Mouse (Mus musculus) left cerebral cortex, postnatal 25 days (tissue): ENCODE data around the gene Tstd3. TPM values are rescaled to one million over a fixed set of nuclear protein-coding genes. Genes with fewer than 3 reads are reported as not detected.

ENCODE experiments used
- DNase-seq, 2 experiments: peaks; one replicate each; pipeline ENCODE4 v3.0.0; 2022; ENCODE audit warnings: low spot score in 2 of 2, mixed read lengths in 1 of 2
- intact Hi-C: fragments of 180-260 bp; cut with DNase I; formaldehyde crosslinking; loops from one replicate; pipeline ENCODE4 v1.15.1; 2025
- total RNA-seq, 2 experiments: library from RNA; stranded (reverse); gene quantifications; 2 replicates each; pipeline ENCODE4 v1.2.3; 2021

Tstd3 gene
- 10 to 100 TPM; 21.0 to 21.3 TPM for total RNA-seq

DNA sequence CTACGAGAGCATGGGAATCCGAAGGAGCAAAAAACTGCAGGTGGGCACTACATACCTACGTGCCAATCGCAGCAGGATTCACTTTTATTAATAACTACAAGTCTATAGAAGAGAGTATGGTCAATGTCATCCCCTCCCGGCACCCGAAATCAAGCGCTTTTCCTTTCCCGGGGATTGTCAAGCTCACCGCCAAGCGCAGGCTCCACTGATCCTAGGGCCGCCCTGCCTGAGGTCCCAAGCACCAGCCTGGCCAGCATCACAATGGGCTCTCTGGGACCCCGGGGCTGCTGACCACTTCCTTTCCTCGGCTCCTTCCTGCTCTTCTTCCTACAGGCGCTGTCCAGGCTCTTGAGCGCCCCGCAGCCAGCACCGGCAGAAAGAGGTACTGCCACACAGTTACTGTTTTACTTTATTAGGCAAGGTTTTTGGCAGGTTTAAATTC is at the start of gene Tstd3, which contains the start of gene Usp45:
TSS of gene Tstd3 (minus strand) at position 350 of the 442 bp plus-strand sequence.
TSS of gene Usp45 (plus strand) at position 294 of the 442 bp plus-strand sequence.
- DNase-seq: peak; percentile 85 to 92
- intact Hi-C loops: loop anchor here (2.0 kb wide), 1 partner anchor 40 kb away; the partner anchor contains the start of gene Ccnc

DNA sequence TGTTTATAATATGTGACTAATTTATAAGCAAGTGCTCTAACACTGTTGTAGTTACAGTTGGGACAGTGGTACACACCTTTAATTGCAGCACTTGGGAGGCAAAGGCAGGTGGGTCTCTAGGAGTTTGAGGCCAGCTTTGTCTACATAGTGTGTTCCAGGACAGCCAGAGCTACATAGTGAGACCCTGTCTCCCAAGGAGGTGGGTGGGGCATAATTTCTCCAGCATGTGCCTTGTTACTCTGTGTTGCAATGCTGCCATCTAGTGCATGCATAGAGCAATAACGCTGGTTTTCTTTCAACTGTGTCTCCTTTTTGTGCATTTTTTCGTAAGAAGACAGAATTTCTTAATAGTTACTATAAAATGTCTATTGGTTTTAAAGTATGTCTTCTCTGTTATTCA is 47.0 kb upstream of the Tstd3 start:
- peak; percentile 36 to 46 for DNase-seq
- intact Hi-C loops: loop anchor here (1.0 to 5.0 kb wide), 3 partner anchors 87 to 377 kb away; partner anchors contain the start of gene Ccnc

DNA sequence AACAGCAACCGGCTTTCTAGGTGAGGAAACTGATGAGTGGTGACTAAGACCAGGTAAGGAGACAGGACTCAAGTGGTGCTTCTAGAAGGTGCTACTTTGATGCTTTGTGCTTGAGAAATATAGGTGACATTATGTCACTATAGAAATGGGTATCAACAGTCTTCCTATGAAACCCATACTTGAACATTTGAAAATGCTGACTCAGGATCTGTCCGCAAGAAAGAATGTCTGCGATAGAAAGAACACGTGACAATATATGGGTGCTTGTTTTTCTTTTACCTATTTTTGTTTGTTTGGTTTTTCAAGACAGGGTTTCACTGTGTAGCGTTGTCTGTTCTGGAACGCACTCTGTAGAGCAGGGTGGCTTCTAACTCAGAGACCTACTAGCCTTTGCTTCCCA is 45.6 kb upstream of the Tstd3 start:
- intact Hi-C loops: loop anchor here (5.0 kb wide), 2 partner anchors 85 to 375 kb away; partner anchors contain the start of gene Ccnc
- DNase-seq: no peak

DNA sequence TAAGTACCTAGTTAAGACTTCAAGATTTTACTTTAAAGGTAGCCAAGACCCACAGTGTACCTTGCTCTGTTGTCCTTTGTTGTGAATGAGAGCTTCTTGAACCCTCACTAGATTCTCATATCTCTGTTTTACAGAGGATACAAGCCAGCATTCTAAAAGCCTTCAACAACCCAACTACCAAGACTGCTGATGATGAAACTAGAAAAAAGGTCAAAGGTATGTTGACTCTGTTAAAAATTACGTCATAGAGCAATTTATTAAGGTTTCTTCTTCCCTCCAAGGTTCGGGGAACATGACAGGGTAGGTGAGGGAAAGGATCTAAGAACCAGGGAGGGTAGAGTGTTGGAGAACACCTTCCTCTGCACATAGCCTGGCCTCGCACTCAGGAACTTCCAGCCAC is 43.6 kb upstream of the Tstd3 start:
- intact Hi-C loops: loop anchor here (5.0 kb wide), 2 partner anchors 83 to 373 kb away; partner anchors contain the start of gene Ccnc
- DNase-seq: no peak

DNA sequence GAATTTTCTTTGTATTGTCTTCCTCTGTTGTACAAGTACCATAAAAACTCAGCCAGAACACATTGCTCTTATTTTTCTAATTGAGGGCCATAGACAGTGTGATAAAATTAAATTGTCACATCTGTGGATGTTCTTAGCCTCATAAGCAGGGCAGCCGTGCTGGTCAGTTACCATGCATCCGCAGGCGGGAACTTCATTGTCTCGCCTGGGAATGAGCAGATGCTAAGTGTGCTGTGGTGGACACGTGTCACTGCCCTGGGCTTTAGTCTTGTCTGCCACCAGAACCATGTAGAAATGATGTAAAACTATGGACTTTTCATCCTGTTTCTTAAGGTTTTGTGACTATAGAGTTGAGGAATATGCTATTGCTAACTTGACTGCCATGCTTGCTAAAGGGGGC is 40.2 kb upstream of the Tstd3 start:
- intact Hi-C loops: no loop called here

DNA sequence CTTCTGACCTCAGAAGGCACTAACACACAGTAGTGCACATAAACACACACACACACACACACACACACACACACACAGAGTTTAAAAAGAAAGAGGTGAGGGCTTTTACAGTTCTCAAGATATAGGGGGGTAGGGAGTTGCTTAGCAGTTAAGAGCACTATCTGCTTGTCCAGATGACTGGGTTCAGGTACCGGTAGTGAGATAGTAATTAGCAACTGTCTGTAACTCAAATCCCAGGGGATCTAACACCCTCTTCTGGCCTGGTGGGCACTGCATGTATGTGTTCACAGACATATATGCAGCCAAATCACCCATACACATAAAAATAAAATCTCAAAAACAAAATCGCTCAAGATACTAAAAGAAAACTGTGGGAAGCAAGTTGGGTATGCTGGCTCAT is 34.6 kb upstream of the Tstd3 start:
- intact Hi-C loops: no loop called here
- DNase-seq: no peak

More for the DNA sequence above, 40.2 kb upstream of the Tstd3 start:
- no peak for DNase-seq

DNA sequence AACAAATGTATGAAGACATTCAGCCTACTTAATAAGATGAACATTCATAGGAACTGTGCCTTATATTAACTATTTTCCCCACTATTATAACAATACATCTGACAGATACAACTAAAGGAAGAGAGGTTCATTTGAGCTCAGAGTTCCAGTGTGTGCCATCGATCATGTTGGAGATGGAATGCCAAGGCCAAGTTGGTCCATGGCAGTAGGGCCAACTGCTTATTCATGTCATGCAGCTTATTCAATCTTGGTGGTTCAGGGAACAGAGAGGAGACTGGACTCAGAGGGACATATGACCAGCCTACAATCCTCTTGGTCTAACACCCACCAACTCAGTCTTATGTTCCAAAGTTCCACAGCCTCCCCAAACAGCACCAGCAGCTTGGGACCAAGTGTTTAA is 34.0 kb upstream of the Tstd3 start:
- intact Hi-C loops: no loop called here

DNA sequence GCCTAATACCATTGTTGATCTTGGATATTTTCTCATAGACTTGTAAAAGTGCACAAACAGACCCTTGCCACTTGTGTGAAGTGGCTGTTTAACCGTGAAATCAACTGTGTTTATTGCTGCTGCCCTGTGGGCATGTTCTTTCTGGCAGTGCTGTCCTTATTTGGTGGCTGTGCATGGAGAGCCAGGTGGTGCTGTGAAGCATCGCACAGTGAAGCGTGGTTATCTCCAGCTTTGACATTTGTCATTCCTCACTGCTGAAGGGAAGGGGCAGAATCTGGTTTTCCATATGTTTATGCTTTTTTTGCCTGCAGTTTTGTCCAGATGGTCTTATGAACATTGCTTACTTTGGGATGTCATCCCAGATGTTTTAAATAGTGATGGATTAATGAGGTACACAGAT is 26.6 kb upstream of the Tstd3 start:
- intact Hi-C loops: no loop called here

More for the DNA sequence above, 34.0 kb upstream of the Tstd3 start:
- DNase-seq: no peak

DNA sequence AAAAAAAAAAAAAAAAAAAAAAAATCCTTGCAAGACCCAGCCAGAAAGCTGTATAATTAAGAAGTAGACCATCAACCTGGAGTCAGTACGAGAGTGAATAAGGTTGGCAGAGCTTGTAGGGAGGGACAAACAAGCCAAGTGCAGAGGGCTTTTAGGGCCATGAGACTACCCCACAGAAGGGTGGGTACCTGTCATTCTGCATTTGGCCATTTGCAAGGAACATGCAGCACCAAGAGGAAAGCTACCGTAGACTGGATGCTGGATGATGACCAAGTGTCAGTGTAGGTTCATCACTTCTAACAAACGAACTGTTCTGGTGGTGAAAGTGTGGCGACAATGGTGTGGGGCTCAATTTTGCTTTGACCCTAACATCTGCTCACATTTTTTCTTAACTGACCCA is 22.8 kb upstream of the Tstd3 start:
- intact Hi-C loops: no loop called here
- no peak for DNase-seq

More for the DNA sequence above, 26.6 kb upstream of the Tstd3 start:
- DNase-seq: peak in 1 of 2 experiments; percentile 9

DNA sequence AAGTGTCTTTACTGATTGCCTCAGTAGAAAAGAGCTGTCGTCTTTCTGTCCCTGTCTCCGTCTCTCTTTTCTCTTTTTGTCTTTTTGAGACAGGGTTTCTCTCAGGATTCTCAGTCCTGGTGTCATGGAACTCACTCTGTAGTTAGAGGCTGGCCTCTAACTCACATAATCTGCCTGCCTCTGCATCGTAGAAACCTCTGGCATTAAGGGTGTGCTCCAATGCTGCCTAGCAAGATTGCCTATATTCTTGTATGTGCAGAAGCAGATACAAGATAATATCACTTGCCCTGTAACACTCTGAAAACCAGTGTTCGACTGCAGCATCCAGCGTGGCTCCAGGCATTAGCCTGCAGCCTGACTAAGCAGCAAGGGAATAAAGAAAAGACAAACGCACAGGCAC is 21.9 kb upstream of the Tstd3 start:
- intact Hi-C loops: no loop called here

DNA sequence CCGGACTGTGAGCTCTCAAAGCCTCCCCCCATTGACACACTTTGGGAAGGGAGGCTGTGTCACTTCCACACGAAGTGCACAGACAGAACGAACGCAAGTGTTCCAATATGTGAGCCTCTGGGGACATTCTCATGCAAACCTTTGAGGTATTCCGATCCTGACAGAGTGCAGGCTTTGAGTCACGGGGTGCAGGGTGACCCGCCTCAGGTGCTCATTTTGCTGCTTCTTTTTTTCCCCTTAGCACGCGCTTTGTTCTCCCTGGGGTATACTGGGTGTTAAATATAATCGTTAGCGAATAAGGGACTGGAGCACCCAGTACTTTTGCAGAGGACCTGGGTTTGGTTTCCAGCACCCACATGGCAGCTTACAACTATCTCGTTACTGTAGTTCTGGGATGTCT is 19.3 kb upstream of the Tstd3 start:
- intact Hi-C loops: no loop called here
- DNase-seq: no peak

More for the DNA sequence above, 21.9 kb upstream of the Tstd3 start:
- no peak for DNase-seq

DNA sequence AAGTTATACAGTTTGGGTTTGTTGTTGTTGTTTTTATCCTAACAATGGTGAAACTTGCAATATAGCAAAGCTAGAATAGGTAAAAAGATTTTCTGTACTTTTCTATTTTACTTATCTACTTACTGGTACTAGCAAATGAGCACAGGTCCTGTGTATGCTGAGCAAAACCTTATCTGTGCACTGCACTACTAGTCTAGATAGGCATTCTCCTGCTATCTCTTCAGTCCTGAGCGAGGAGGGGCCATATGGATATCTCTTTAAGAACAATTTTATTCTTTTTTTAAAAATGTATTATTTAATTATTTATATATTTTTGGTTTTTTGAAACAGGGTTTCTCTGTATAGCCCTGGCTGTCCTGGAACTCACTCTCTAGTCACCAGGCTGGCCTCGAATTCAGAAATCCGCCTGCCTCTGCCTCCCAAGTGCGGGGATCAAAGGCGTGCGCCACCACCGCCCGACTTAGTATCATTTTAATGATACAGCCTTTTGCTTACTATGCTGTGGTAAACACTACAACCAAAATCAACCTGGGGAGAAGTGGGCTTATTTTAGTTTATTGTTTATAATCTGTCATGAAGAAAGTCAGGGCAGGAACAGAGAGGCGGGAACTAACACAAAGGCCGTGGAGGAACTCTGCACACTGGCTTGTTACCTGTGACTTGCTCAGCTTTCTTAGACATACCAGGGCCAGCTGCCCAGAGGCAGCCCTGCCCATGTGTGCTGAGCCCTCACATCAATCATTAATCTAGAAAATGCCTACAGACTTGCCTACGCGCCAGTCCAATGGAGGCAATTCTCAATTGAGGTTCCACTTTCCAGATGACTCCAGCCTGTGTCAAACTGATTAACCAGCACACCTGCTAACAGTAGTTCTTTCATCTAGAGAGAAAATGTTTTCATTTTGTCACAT is 14.1 kb upstream of the Tstd3 start:
- DNase-seq: no peak
- intact Hi-C loops: no loop called here

DNA sequence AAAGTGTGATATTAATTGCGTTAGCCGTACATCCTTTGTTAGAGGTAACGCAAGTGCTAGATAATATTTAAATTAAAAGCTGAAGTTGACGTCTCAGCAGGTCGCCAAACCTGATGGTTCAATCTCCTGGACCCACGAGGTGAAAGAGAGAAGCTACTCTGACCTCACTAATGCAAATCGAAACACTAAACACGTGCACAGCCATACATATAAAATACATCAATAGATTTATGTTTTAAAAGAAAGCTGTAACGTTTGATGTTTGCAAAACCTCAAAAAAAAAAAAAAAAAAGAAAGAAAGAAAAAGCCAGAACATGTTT is 9.9 kb upstream of the Tstd3 start:
- DNase-seq: no peak
- intact Hi-C loops: no loop called here

DNA sequence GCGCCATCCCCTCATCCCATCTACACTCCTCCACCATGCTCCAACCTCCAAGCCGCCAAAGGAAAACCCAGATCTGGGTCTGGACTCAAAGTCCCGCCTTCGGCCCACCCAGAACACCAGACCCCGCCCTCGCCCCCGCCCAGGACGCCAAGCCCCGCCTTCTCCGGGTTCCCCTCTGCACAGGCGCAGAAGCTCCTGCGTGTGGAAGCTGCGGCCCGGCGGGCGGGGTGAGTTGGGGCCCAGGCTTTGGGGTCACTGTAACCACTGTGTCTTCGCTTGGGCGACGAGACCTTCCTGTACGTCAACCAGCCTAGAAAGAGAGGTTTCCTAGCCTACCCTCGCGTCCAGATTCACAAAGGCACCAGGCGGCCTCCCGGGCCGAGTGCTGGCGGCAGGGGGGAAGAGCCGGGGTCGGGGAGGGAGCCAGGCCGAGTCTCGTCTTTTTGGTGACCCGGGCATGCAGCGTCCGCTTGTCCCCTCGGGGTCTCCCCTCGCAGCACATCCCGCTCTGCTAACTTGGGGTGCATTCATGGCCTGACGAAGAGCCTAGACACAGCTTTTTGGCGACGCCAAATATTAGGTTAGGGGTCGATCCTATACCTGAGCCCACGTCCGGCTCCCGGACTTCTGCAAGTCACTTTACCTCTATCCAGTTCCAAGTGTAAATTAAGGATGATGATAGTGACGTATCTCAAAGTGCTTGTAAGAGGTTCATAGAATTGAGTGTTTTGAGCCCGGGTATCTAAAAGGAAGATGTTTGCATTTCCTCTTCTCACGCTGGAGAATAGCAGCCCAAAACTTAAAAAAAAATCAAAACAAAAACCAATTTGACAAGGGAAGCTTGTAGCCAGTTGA is 9.3 kb upstream of the Tstd3 start:
- peak; percentile 84 to 93 for DNase-seq
- intact Hi-C loops: no loop called here

DNA sequence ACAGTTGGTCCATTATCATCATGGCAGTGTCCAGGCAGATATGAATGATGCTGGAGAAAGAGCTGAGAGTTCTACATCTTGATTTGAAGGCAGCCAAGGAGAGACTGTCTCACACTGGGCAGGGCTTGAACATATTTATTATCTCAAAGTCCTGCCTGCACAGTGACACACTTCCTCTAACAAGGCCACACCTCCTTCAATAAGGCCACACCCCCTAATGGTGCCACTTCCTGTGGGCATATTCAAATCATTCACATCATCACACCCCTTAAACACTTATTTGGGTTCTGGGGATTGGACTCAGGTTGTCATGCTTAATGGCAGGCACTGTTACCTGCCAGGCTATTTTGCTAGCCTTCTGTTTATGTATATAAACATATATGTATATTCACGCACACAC is 5.3 kb upstream of the Tstd3 start:
- DNase-seq: no peak
- intact Hi-C loops: no loop called here

DNA sequence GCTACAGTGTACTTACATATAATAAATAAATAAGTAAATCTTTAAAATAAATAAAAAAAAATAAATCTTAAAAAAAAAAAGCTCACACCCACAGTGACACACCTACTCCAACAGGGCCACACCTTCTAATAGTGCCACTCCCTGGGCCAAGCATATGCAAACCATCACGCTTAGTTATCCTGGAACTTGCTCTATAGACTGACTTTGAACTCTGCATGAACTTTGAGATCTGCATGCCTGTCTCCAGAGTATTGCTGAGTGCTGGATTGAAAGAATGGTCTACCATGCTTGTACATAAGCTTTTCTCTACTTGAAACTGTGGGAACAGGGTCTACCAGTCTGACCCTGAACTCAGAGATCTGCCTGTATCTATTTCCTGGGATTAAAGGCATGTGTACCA is 4.1 kb upstream of the Tstd3 start:
- intact Hi-C loops: no loop called here
- DNase-seq: no peak

DNA sequence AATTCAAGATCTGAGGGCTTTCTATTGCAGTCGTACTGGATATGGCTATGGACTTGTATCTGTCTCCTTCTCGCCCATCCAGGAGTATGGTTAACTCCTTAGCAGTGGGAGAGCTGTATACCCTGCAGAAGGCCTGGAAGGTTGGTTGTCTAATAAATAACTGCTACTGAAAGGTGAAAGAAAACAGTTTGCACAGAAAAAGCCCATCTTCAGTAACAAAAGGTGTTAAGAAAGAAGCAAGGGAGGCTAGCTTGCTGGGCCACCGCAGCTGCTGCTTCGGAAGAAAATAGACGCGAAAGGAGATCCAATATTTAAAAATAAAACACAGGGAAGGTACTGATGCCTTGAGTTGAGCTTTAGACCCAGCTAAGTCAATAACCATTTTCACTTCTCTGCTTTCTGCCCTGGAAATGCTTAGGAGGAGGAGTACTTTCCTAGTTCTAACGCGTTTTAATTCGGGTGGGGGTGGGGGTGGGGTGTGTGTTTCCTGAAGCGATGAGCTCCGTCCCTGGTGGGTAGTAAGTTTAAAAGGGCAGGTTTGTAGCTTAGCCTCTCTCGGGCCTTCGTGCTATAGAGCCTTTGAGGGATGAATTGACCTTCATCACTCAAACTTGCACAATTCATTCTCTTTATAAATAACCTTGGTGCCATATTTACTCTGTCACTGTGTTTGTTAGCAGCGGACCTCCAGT is 695 bp downstream of the Tstd3 start:
- peak; percentile 17 to 24 for DNase-seq
- intact Hi-C loops: loop anchor here (2.0 kb wide), 1 partner anchor 40 kb away; the partner anchor contains the start of gene Ccnc

DNA sequence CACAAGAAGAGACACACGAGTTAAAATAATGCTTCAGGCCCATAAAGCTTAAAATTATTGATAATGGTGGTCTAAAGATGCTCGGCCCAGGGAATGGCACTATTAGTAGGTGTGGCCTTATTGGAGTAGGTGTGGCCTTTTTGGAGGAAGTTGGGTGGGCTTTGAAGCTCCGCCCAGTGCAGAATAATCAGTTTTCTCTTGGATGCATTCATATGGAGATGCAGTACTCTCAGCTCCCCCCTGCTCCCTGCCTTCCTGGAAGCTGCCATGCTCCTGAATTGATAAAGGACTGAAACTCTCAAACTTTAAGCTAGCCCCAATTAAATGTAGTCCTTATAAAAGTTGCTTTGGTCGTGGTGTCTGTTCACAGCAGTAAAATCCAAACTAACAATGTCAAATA is 3.2 kb downstream of the Tstd3 start:
- intact Hi-C loops: no loop called here

DNA sequence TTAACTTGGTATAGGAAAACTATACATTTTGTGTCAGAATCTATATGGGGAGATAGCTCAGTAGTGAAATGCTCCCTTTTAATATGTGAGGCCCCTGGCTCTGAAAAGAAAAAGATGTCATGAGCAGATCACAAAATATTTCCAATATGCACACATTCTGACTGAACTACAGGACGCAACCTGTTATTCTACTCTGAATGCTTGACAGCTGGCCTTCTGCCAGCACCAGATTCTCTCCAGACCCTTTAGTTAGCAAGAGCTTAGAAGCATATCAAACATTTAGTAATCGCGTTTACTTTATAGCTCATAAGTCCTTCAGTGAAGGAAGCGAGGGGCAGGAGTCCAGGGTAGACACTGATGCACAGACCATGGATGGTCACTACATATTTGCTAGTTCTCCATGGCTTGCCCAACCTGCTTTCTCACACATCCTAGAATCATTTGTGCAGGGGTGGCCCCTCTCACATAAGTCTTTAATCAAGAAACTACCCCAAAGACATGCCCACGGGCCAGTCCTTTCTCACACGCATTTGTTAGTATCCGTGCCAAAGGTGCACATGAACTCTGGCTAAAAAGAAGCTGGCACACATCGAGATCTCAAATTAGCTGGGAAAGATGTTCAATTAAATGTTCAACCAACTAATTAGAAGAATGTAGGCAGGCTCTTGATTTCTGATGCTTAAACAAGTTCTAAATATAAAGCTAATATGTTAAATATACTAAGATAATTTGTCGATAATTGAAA is 5.4 kb downstream of the Tstd3 start:
- no peak for DNase-seq
- intact Hi-C loops: no loop called here

More for the DNA sequence above, 3.2 kb downstream of the Tstd3 start:
- DNase-seq: no peak
